Mouse (Mus musculus): Measurements from ENCODE around the gene Oas1a. TPM values are rescaled to one million over a fixed set of nuclear protein-coding genes. Genes with fewer than 3 reads are reported as not detected.
"Not testable (repeated sequence)": the region's sequence is repeated elsewhere in the genome, so short reads cannot be mapped to it uniquely, and the experiment has no call there.

The Oas1a gene
- polyA plus RNA-seq, 1 experiment from 2014 or later = 2.2 TPM

GRCm38 (mm10) chr5:120898307-120898706 is 9.0 kb downstream of the Oas1a start:
- no peak overlapping the region for H3K27ac ChIP-seq (ENCODE audit: low read depth, low read length)
- H3K9me3 ChIP-seq (ENCODE audit: control insufficient read depth, low read length) = no peaks in the 10 kb centered on the region
- H3K9ac ChIP-seq (ENCODE audit: low read depth, low read length) = no peak overlapping the region
- no peaks in the 10 kb centered on the region for H3K4me1 ChIP-seq (ENCODE audit: control insufficient read depth, insufficient read depth, low read length)
- no peaks in the 10 kb centered on the region for H3K36me3 ChIP-seq (ENCODE audit: control insufficient read depth, insufficient read depth, low read length)
- H3K27me3 ChIP-seq (ENCODE audit: control insufficient read depth, insufficient read depth, low read length) = no peaks in the 10 kb centered on the region
- H3K4me3 ChIP-seq (ENCODE audit: low read length) = no peak overlapping the region
- H3K4me2 ChIP-seq (replicated peaks; ENCODE audit: low read depth, low read length) = no peak overlapping the region
- ATAC-seq (ENCODE audit: low FRiP score, low TSS enrichment) = no peak
- WGBS = 87% methylated on average over 6 of the region's 6 CpGs

- no peak overlapping the region for H3K9ac ChIP-seq (ENCODE audit: low read depth, low read length)
- no peak overlapping the region for H3K4me3 ChIP-seq (ENCODE audit: low read length)
- no peaks in the 10 kb centered on the region for H3K36me3 ChIP-seq (ENCODE audit: control insufficient read depth, insufficient read depth, low read length)
- no peak overlapping the region for H3K27ac ChIP-seq (ENCODE audit: low read depth, low read length)
- H3K4me2 ChIP-seq (replicated peaks; ENCODE audit: low read depth, low read length) = no peak overlapping the region
- no peaks in the 10 kb centered on the region for H3K27me3 ChIP-seq (ENCODE audit: control insufficient read depth, insufficient read depth, low read length)
- no peaks in the 10 kb centered on the region for H3K9me3 ChIP-seq (ENCODE audit: control insufficient read depth, low read length)
- no peak for ATAC-seq (ENCODE audit: low FRiP score, low TSS enrichment)
- H3K4me1 ChIP-seq (ENCODE audit: control insufficient read depth, insufficient read depth, low read length) = no peaks in the 10 kb centered on the region
- WGBS = 85% methylated on average over 11 of the region's 11 CpGs
Observed at GRCm38 (mm10) chr5:120895231-120895900, 12.0 kb downstream of the Oas1a start.

- not testable (repeated sequence) for H3K4me2 ChIP-seq (replicated peaks; ENCODE audit: low read depth, low read length); H3K27me3 ChIP-seq (ENCODE audit: control insufficient read depth, insufficient read depth, low read length); H3K4me3 ChIP-seq (ENCODE audit: low read length); H3K4me1 ChIP-seq (ENCODE audit: control insufficient read depth, insufficient read depth, low read length); H3K9me3 ChIP-seq (ENCODE audit: control insufficient read depth, low read length); H3K9ac ChIP-seq (ENCODE audit: low read depth, low read length); ATAC-seq (ENCODE audit: low FRiP score, low TSS enrichment); H3K36me3 ChIP-seq (ENCODE audit: control insufficient read depth, insufficient read depth, low read length); H3K27ac ChIP-seq (ENCODE audit: low read depth, low read length)
- WGBS = 80% methylated on average over 2 of the region's 2 CpGs
Observed at GRCm38 (mm10) chr5:120894692-120895091, 12.6 kb downstream of the Oas1a start.

- 94% methylated on average over 4 of the region's 4 CpGs for WGBS
- not testable (repeated sequence) for ATAC-seq (ENCODE audit: low FRiP score, low TSS enrichment); H3K4me3 ChIP-seq (ENCODE audit: low read length); H3K27ac ChIP-seq (ENCODE audit: low read depth, low read length); H3K9ac ChIP-seq (ENCODE audit: low read depth, low read length); H3K4me2 ChIP-seq (replicated peaks; ENCODE audit: low read depth, low read length); H3K27me3 ChIP-seq (ENCODE audit: control insufficient read depth, insufficient read depth, low read length); H3K4me1 ChIP-seq (ENCODE audit: control insufficient read depth, insufficient read depth, low read length); H3K9me3 ChIP-seq (ENCODE audit: control insufficient read depth, low read length); H3K36me3 ChIP-seq (ENCODE audit: control insufficient read depth, insufficient read depth, low read length)
Observed at GRCm38 (mm10) chr5:120893866-120894265, 13.5 kb downstream of the Oas1a start.

- Histone ChIP-seq H3K27me3 (ENCODE audit: control insufficient read depth, insufficient read depth, low read length) (no peaks in the 10 kb centered on the region), H3K4me1 (ENCODE audit: control insufficient read depth, insufficient read depth, low read length) (no peaks in the 10 kb centered on the region), H3K4me3 (ENCODE audit: low read length) (no peak overlapping the region), H3K9me3 (ENCODE audit: control insufficient read depth, low read length) (no peaks in the 10 kb centered on the region), H3K27ac (ENCODE audit: low read depth, low read length) (no peak overlapping the region), H3K4me2 (replicated peaks; ENCODE audit: low read depth, low read length) (no peak overlapping the region), H3K36me3 (ENCODE audit: control insufficient read depth, insufficient read depth, low read length) (no peaks in the 10 kb centered on the region), H3K9ac (ENCODE audit: low read depth, low read length) (no peak overlapping the region)
- no peak for ATAC-seq (ENCODE audit: low FRiP score, low TSS enrichment)
- WGBS = 73% methylated on average over 2 of the region's 2 CpGs
Observed at GRCm38 (mm10) chr5:120892243-120892660, 15.1 kb downstream of the Oas1a start.

- H3K4me2 ChIP-seq (replicated peaks; ENCODE audit: low read depth, low read length); H3K27ac ChIP-seq (ENCODE audit: low read depth, low read length); ATAC-seq (ENCODE audit: low FRiP score, low TSS enrichment); H3K9me3 ChIP-seq (ENCODE audit: control insufficient read depth, low read length); H3K27me3 ChIP-seq (ENCODE audit: control insufficient read depth, insufficient read depth, low read length); H3K9ac ChIP-seq (ENCODE audit: low read depth, low read length); H3K4me1 ChIP-seq (ENCODE audit: control insufficient read depth, insufficient read depth, low read length); H3K4me3 ChIP-seq (ENCODE audit: low read length); H3K36me3 ChIP-seq (ENCODE audit: control insufficient read depth, insufficient read depth, low read length): not testable (repeated sequence)
- 81% methylated on average over 2 of the region's 2 CpGs for WGBS
Observed at GRCm38 (mm10) chr5:120891566-120892242, 15.6 kb downstream of the Oas1a start.

GRCm38 (mm10) chr5:120890991-120891390 is 16.3 kb downstream of the Oas1a start:
- Histone ChIP-seq H3K4me2 (replicated peaks; ENCODE audit: low read depth, low read length) (no peak overlapping the region), H3K4me1 (ENCODE audit: control insufficient read depth, insufficient read depth, low read length) (no peaks in the 10 kb centered on the region), H3K36me3 (ENCODE audit: control insufficient read depth, insufficient read depth, low read length) (no peaks in the 10 kb centered on the region), H3K9me3 (ENCODE audit: control insufficient read depth, low read length) (no peaks in the 10 kb centered on the region), H3K9ac (ENCODE audit: low read depth, low read length) (no peak overlapping the region), H3K27me3 (ENCODE audit: control insufficient read depth, insufficient read depth, low read length) (no peaks in the 10 kb centered on the region), H3K4me3 (ENCODE audit: low read length) (no peak overlapping the region), H3K27ac (ENCODE audit: low read depth, low read length) (no peak overlapping the region)
- WGBS = 59% methylated on average over 3 of the region's 3 CpGs
- ATAC-seq (ENCODE audit: low FRiP score, low TSS enrichment) = no peak

- ATAC-seq (ENCODE audit: low FRiP score, low TSS enrichment) = no peak
- Histone ChIP-seq H3K4me3 (ENCODE audit: low read length) (no peak overlapping the region), H3K27me3 (ENCODE audit: control insufficient read depth, insufficient read depth, low read length) (no peaks in the 10 kb centered on the region), H3K9ac (ENCODE audit: low read depth, low read length) (no peak overlapping the region), H3K27ac (ENCODE audit: low read depth, low read length) (no peak overlapping the region), H3K9me3 (ENCODE audit: control insufficient read depth, low read length) (no peaks in the 10 kb centered on the region), H3K4me2 (replicated peaks; ENCODE audit: low read depth, low read length) (no peak overlapping the region), H3K36me3 (ENCODE audit: control insufficient read depth, insufficient read depth, low read length) (no peaks in the 10 kb centered on the region), H3K4me1 (ENCODE audit: control insufficient read depth, insufficient read depth, low read length) (no peaks in the 10 kb centered on the region)
- WGBS = 76% methylated on average over 2 of the region's 2 CpGs
Observed at GRCm38 (mm10) chr5:120890026-120890425, 17.3 kb downstream of the Oas1a start.

- H3K4me3 ChIP-seq (ENCODE audit: low read length); H3K36me3 ChIP-seq (ENCODE audit: control insufficient read depth, insufficient read depth, low read length); H3K9me3 ChIP-seq (ENCODE audit: control insufficient read depth, low read length); H3K27ac ChIP-seq (ENCODE audit: low read depth, low read length); H3K27me3 ChIP-seq (ENCODE audit: control insufficient read depth, insufficient read depth, low read length); H3K4me1 ChIP-seq (ENCODE audit: control insufficient read depth, insufficient read depth, low read length); H3K4me2 ChIP-seq (replicated peaks; ENCODE audit: low read depth, low read length); H3K9ac ChIP-seq (ENCODE audit: low read depth, low read length); ATAC-seq (ENCODE audit: low FRiP score, low TSS enrichment): not testable (repeated sequence)
- 44% methylated on average over 4 of the region's 4 CpGs for WGBS
Observed at GRCm38 (mm10) chr5:120888294-120888815, 19.0 kb downstream of the Oas1a start.

Measured in kidney, embryonic 14.5 days (tissue).